Mouse (Mus musculus) limb, embryonic 11.5 days (tissue): ENCODE measurements around the gene Pxn. TPM values are rescaled to one million over a fixed set of nuclear protein-coding genes. Genes with fewer than 3 reads are reported as not detected.
A peak's percentile ranks its signal among the peaks of the same experiment; 100 is the strongest.
"Not testable (repeated sequence)": the region's sequence is repeated elsewhere in the genome, so short reads cannot be mapped to it uniquely, and the experiment has no call there.

Source experiments
- ATAC-seq: fragments of 200-750 bp; cut with Nextera tagmentation; 2 replicates; pipeline ENCODE4 v1.8.0; 2017; ENCODE audit warnings: low read depth; ENCODE audit not compliant: insufficient number of reproducible peaks, low FRiP score, low TSS enrichment
- DNase-seq: peaks from one replicate; pipeline ENCODE4 v3.0.0-alpha.2; 2015; ENCODE audit warnings: low spot score
- H3K27ac ChIP-seq: fragments of 300-500 bp; sonication (generic); replicated peaks from 2 replicates; pipeline ENCODE4 v1.5.1; 2014; ENCODE audit warnings: low read depth, mild to moderate bottlenecking, low read length
- H3K27me3 ChIP-seq: fragments of 300-500 bp; sonication (generic); 2 replicates; pipeline ENCODE4 v1.6.1; 2014; ENCODE audit warnings: mild to moderate bottlenecking, low read length, mixed read lengths; ENCODE audit not compliant: control insufficient read depth, insufficient read depth
- H3K36me3 ChIP-seq: fragments of 300-500 bp; sonication (generic); 2 replicates; pipeline ENCODE4 v1.6.1; 2014; ENCODE audit warnings: mild to moderate bottlenecking, low read length, moderate library complexity, mixed read lengths; ENCODE audit not compliant: control insufficient read depth, insufficient read depth
- H3K4me1 ChIP-seq: fragments of 300-500 bp; sonication (generic); 2 replicates; pipeline ENCODE4 v1.6.1; 2014; ENCODE audit warnings: low read length, mixed read lengths; ENCODE audit not compliant: control insufficient read depth, insufficient read depth
- H3K4me2 ChIP-seq: fragments of 300-500 bp; sonication (generic); 2 replicates; pipeline ENCODE4 v1.6.1; 2014; ENCODE audit warnings: low read depth, mild to moderate bottlenecking, moderate library complexity; ENCODE audit not compliant: severe bottlenecking
- H3K4me3 ChIP-seq: fragments of 300-500 bp; sonication (generic); 2 replicates; pipeline ENCODE4 v1.5.1; 2014; ENCODE audit warnings: low read depth, low read length
- H3K9ac ChIP-seq: fragments of 300-500 bp; sonication (generic); 2 replicates; pipeline ENCODE4 v1.6.1; 2014; ENCODE audit warnings: mild to moderate bottlenecking, low read length
- H3K9me3 ChIP-seq: fragments of 300-500 bp; sonication (generic); 2 replicates; pipeline ENCODE4 v1.6.1; 2016; ENCODE audit warnings: low read length; ENCODE audit not compliant: control insufficient read depth
- WGBS: fragments of 180-500 bp; shearing (Covaris S2); extraction: QIAGEN DNeasy Blood & Tissue Kit; methylation state at CpG from one replicate; pipeline ENCODE4 v1.1.7; 2014; 5-methylcytosine and 5-hydroxymethylcytosine counted together
- polyA plus RNA-seq: library from polyadenylated mRNA; unstranded; fragments of >200 nt; fragmentation: Nextera tagmentation; extraction: Ambion mirVana; gene quantifications from 2 replicates; pipeline ENCODE4 v1.2.1, GENCODE M21; 2014

The Pxn gene
- polyA plus RNA-seq, 1 experiment from 2014 or later = 17.7 TPM

- Histone ChIP-seq H3K27me3 (no peaks in the 10 kb centered on the region), H3K4me3 (no peak overlapping the region), H3K4me2 (no peak overlapping the region), H3K9me3 (no peaks in the 10 kb centered on the region), H3K27ac (no peak overlapping the region; the same call in 1 of the 2 replicates), H3K36me3 (no peaks in the 10 kb centered on the region), H3K9ac (no peak overlapping the region), H3K4me1 (peaks cover 33% of the 10 kb centered on the region)
- DNase-seq (no peak), ATAC-seq (no peak)
- WGBS = 95% methylated on average over 7 of the region's 7 CpGs
Observed at GRCm38 (mm10) chr5:115516908-115517307, 10.4 kb downstream of the Pxn start.

GRCm38 (mm10) chr5:115517501-115517900 is 11.0 kb downstream of the Pxn start:
- Histone ChIP-seq H3K9me3 (no peaks in the 10 kb centered on the region), H3K27me3 (no peaks in the 10 kb centered on the region), H3K4me3 (no peak overlapping the region), H3K4me1 (peaks cover 36% of the 10 kb centered on the region), H3K36me3 (no peaks in the 10 kb centered on the region), H3K4me2 (no peak overlapping the region), H3K9ac (no peak overlapping the region), H3K27ac (no peak overlapping the region)
- ATAC-seq (no peak), DNase-seq (no peak)
- WGBS = 94% methylated on average over 9 of the region's 9 CpGs

- not testable (repeated sequence) for H3K36me3 ChIP-seq, DNase-seq, H3K4me3 ChIP-seq, H3K4me2 ChIP-seq, H3K27me3 ChIP-seq, ATAC-seq, H3K9ac ChIP-seq, H3K27ac ChIP-seq, H3K9me3 ChIP-seq
- 91% methylated on average over 7 of the region's 8 CpGs for WGBS
- peaks cover 43% of the 10 kb centered on the region for H3K4me1 ChIP-seq
Observed at GRCm38 (mm10) chr5:115518214-115518613, 11.7 kb downstream of the Pxn start.

GRCm38 (mm10) chr5:115520325-115520869 is 13.9 kb downstream of the Pxn start:
- Histone ChIP-seq H3K27ac (0 out of 2 replicates have a peak overlapping the region, but pooled peaks have one; percentile 26), H3K4me3 (no peak overlapping the region), H3K9me3 (no peaks in the 10 kb centered on the region), H3K36me3 (no peaks in the 10 kb centered on the region), H3K4me1 (peaks cover 46% of the 10 kb centered on the region), H3K27me3 (no peaks in the 10 kb centered on the region), H3K4me2 (no peak overlapping the region), H3K9ac (0 out of 2 replicates have a peak overlapping the region, but pooled peaks have one; percentile 30)
- WGBS = 65% methylated on average over 21 of the region's 21 CpGs
- DNase-seq (no peak), ATAC-seq (no peak)

- Histone ChIP-seq H3K36me3 (no peaks in the 10 kb centered on the region), H3K9ac (no peak overlapping the region), H3K9me3 (no peaks in the 10 kb centered on the region), H3K4me3 (no peak overlapping the region), H3K27me3 (no peaks in the 10 kb centered on the region), H3K4me1 (peaks cover 52% of the 10 kb centered on the region), H3K4me2 (no peak overlapping the region), H3K27ac (peak overlapping the region; percentile 1)
- DNase-seq (peak; percentile 61), ATAC-seq (no peak)
- WGBS = 49% methylated on average over 21 of the region's 21 CpGs
Observed at GRCm38 (mm10) chr5:115521553-115522461, 15.3 kb downstream of the Pxn start.

- Histone ChIP-seq H3K4me1 (peaks cover 52% of the 10 kb centered on the region), H3K27me3 (no peaks in the 10 kb centered on the region), H3K4me2 (no peak overlapping the region), H3K9ac (no peak overlapping the region), H3K27ac (peak overlapping the region; percentile 72), H3K36me3 (no peaks in the 10 kb centered on the region), H3K9me3 (no peaks in the 10 kb centered on the region), H3K4me3 (no peak overlapping the region)
- ATAC-seq (no peak), DNase-seq (no peak)
- WGBS = 61% methylated on average over 4 of the region's 4 CpGs
Observed at GRCm38 (mm10) chr5:115522531-115522930, 16.1 kb downstream of the Pxn start.

- Histone ChIP-seq H3K27ac (peak overlapping the region; percentile 72), H3K27me3 (no peaks in the 10 kb centered on the region), H3K4me3 (no peak overlapping the region), H3K4me2 (no peak overlapping the region), H3K4me1 (peaks cover 52% of the 10 kb centered on the region), H3K36me3 (no peaks in the 10 kb centered on the region), H3K9ac (no peak overlapping the region), H3K9me3 (no peaks in the 10 kb centered on the region)
- DNase-seq = no peak
- WGBS = 68% methylated on average over 15 of the region's 15 CpGs
- ATAC-seq = no peak
Observed at GRCm38 (mm10) chr5:115522981-115523499, 16.6 kb downstream of the Pxn start.

GRCm38 (mm10) chr5:115523971-115524370 is 17.5 kb downstream of the Pxn start:
- H3K27ac ChIP-seq = peak overlapping the region; percentile 68
- peak overlapping the region; percentile 45; the same call in 1 of the 2 replicates for H3K4me2 ChIP-seq
- peaks cover 56% of the 10 kb centered on the region for H3K4me1 ChIP-seq
- H3K9me3 ChIP-seq = no peaks in the 10 kb centered on the region
- ATAC-seq = peak; percentile 79
- H3K27me3 ChIP-seq = no peaks in the 10 kb centered on the region
- DNase-seq = peak; percentile 75
- H3K4me3 ChIP-seq = 0 out of 2 replicates have a peak overlapping the region, but pooled peaks have one; percentile 14
- 6% methylated on average over 15 of the region's 15 CpGs for WGBS
- peak overlapping the region; percentile 40; the same call in 1 of the 2 replicates for H3K9ac ChIP-seq
- no peaks in the 10 kb centered on the region for H3K36me3 ChIP-seq
